Mouse (Mus musculus): ENCODE results near the gene Serpina1b.
"Not testable (repeated sequence)": the region's sequence is repeated elsewhere in the genome, so short reads cannot be mapped to it uniquely, and the experiment has no call there.

GRCm38 (mm10) chr12:103827661-103828372, 2.4 kb downstream of the Serpina1b start:
- TF ChIP-seq CTCF, POLR2A (IDR thresholded peaks at IDR 0.05; ENCODE audit: extremely low read depth, insufficient read depth, low read length): not testable (repeated sequence)

All from cortical plate, adult 2 months (tissue).